Mouse (Mus musculus) thymus, adult 18-20 months (tissue): ENCODE results near the gene Cdyl.
A peak's percentile ranks its signal among the peaks of the same experiment; 100 is the strongest.

ENCODE experiments used
- DNase-seq, 2 experiments: peaks; one replicate each; pipeline ENCODE4 v3.0.0; 2022; ENCODE audit warnings: mixed read lengths in 2 of 2

Cdyl gene

GRCm38 (mm10) chr13:35765817-35766216 lies 106.2 kb downstream of the Cdyl start:
- DNase-seq = no peak

- no peak for DNase-seq
These were observed 110.0 kb downstream of the Cdyl start for GRCm38 (mm10) chr13:35769673-35770072.

- DNase-seq = no peak
These were observed 110.8 kb downstream of the Cdyl start for GRCm38 (mm10) chr13:35770421-35770820.

GRCm38 (mm10) chr13:35771968-35772382 lies 112.3 kb downstream of the Cdyl start:
- no peak for DNase-seq

GRCm38 (mm10) chr13:35773763-35774162 lies 114.1 kb downstream of the Cdyl start:
- DNase-seq = no peak

- DNase-seq = no peak
These were observed 116.5 kb downstream of the Cdyl start for GRCm38 (mm10) chr13:35776123-35776522.

GRCm38 (mm10) chr13:35780714-35781113 lies 121.1 kb downstream of the Cdyl start:
- DNase-seq = no peak

GRCm38 (mm10) chr13:35781755-35782154 lies 122.1 kb downstream of the Cdyl start:
- DNase-seq = no peak

GRCm38 (mm10) chr13:35782949-35783348 lies 123.3 kb downstream of the Cdyl start:
- DNase-seq = peak; percentile 11 to 22

GRCm38 (mm10) chr13:35783576-35783975 lies 123.9 kb downstream of the Cdyl start:
- no peak for DNase-seq

GRCm38 (mm10) chr13:35784281-35784680 lies 124.6 kb downstream of the Cdyl start:
- no peak for DNase-seq

GRCm38 (mm10) chr13:35785330-35785939 lies 125.8 kb downstream of the Cdyl start:
- DNase-seq = no peak

- DNase-seq = no peak
These were observed 127.2 kb downstream of the Cdyl start for GRCm38 (mm10) chr13:35786726-35787399.

- no peak for DNase-seq
These were observed 129.9 kb downstream of the Cdyl start for GRCm38 (mm10) chr13:35789577-35789976.

- no peak for DNase-seq
These were observed 130.8 kb downstream of the Cdyl start for GRCm38 (mm10) chr13:35790431-35790830.

GRCm38 (mm10) chr13:35794309-35794708 lies 134.7 kb downstream of the Cdyl start:
- DNase-seq = no peak

- DNase-seq = no peak
These were observed 135.1 kb downstream of the Cdyl start for GRCm38 (mm10) chr13:35794774-35795173.

- no peak for DNase-seq
These were observed 136.3 kb downstream of the Cdyl start for GRCm38 (mm10) chr13:35795887-35796286.

- DNase-seq = no peak
These were observed 136.7 kb downstream of the Cdyl start for GRCm38 (mm10) chr13:35796352-35796751.

GRCm38 (mm10) chr13:35797811-35798522 lies 138.3 kb downstream of the Cdyl start:
- DNase-seq = no peak

GRCm38 (mm10) chr13:35798645-35799044 lies 139.0 kb downstream of the Cdyl start:
- no peak for DNase-seq

- DNase-seq = no peak
These were observed 140.6 kb downstream of the Cdyl start for GRCm38 (mm10) chr13:35800270-35800669.

- no peak for DNase-seq
These were observed 146.1 kb downstream of the Cdyl start for GRCm38 (mm10) chr13:35805727-35806126.

- no peak for DNase-seq
These were observed 146.5 kb downstream of the Cdyl start for GRCm38 (mm10) chr13:35806165-35806564.
